Mouse (Mus musculus) right cerebral cortex, postnatal 10 days (tissue): ENCODE results near the gene Defb18.
"Not testable (repeated sequence)": the region's sequence is repeated elsewhere in the genome, so short reads cannot be mapped to it uniquely, and the experiment has no call there.

Experiments used
- DNase-seq, 2 experiments: peaks; one replicate each; pipeline ENCODE4 v3.0.0; 2021; ENCODE audit warnings: low spot score in 2 of 2

Gene Defb18

GRCm38 (mm10) chr1:18237343-18237742 lies at the start of gene Defb18:
Gene Defb18 (minus strand): TSS chr1:18237443.
- no peak for DNase-seq

GRCm38 (mm10) chr1:18271095-18271494 lies 33.9 kb upstream of the Defb18 start:
- DNase-seq = no peak

- DNase-seq = no peak
Observed at GRCm38 (mm10) chr1:18268845-18269244, 31.6 kb upstream of the Defb18 start.

GRCm38 (mm10) chr1:18265038-18265437 lies 27.8 kb upstream of the Defb18 start, which contains the start of gene Defb41:
Gene Defb41 (minus strand): TSS chr1:18265138.
- DNase-seq = no peak

- not testable (repeated sequence) for DNase-seq
Observed at GRCm38 (mm10) chr1:18245801-18246580, 8.7 kb upstream of the Defb18 start.

- no peak for DNase-seq
Observed at GRCm38 (mm10) chr1:18223385-18223945, 13.8 kb downstream of the Defb18 start.

- no peak for DNase-seq
Observed at GRCm38 (mm10) chr1:18191719-18192118, 45.5 kb downstream of the Defb18 start.

GRCm38 (mm10) chr1:18190714-18191712 lies 46.2 kb downstream of the Defb18 start:
- no peak for DNase-seq
